Mouse (Mus musculus): Measurements from ENCODE around the gene Tex45.

Tex45 gene

DNA sequence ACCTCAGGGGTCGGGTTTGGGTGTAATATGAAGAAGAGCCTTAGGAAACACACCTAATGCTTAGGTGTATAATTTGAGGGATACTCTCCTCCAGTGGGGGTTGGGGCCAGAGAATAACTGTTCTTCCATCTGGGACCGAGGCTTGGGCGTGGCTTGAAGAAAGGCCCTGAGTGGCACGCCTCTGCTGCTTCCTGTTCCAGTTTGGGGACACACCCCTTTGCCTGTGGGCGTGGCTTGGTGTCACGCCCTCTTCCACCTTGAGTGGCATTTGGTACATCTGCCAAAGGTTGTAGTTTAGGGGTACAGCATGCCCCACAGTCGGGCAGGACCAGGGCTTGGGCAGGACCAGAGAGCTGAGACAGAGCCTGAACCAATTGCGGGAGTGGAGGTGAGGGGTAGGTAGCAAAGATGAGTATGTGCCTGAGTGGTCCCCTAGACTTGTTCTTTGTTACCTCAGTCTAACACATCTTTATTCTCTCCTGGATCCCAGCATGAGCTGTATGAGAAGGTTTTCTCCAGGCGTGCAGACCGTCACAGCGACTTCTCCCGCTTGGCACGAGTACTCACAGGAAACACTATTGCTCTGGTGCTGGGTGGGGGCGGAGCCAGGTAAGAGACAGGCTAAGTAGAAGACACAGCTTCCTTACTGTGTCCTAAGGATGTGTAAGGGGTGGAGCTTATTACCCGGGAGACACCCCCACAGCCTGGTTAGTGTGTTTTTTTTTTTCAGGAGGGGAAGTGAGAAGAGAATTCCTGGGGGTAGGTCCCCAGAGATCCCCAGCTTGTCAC is 65.6 kb downstream of the Tex45 start:
- DNase-seq (ENCODE audit: low read depth, low spot score) = no peak

All from mesoderm, embryonic 11.5 days (tissue).